Mouse (Mus musculus): ENCODE data around the gene Tcl1b1.
"Not testable (repeated sequence)": the region's sequence is repeated elsewhere in the genome, so short reads cannot be mapped to it uniquely, and the experiment has no call there.

Gene Tcl1b1

DNA sequence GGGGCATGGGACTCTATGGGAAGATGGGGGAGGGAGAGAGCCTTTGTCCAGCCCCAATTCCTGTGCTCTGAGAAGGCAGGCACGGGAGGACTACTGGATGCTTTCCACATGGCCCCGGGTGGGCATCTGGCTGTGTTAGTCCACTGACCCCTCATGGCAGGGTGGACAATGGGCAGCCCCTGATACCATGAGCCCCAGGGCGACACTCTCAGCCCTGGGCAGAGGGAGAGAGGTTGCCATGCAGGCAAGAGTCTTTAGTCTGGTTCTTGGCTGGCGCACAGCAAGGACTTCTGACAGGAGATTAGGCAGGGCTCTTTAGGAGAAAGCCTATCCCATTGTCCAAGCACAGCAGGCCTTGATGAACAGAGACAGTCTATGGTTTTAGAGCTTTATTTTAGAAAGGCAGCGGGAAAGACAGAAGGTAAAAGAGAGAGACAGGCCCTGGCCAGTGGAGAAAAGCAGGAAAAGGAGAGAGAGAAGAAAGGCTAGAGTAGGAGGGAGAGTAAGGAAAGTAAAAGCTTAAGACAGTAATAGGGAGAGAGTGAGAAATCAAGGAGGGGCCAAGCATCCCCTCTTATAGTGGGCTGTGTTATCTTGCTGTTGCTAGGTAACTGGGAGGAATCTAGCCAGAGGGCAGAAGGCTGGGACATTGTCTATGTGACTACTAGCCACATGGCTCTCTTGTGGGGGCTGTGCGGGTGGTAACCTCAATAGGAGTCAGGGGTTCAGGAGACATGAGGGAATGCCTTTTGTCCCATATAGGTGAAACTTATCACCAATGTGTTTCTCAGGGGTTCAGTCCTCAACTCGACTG is 40.4 kb downstream of the Tcl1b1 start:
- DNase-seq: not testable (repeated sequence)

DNA sequence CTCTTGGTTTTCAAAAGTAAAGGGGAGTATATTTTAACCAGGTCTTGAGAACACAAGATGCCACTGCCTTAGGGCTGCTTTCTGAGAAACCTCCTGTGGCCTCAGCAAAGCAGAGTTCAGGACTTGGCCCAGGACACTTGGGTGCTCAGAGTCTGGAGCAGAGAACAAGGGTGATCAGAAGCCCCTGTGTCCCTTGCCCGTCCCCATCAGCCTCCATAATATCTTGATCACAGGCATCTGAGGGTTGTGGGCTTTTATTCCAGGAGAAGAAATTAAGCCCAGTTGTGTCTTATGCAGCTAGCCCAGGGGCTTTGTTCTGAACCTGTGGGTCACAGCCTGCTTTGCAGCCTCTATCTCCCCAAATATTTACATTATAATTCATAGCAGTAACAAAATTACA is 42.2 kb downstream of the Tcl1b1 start, which contains the start of gene Tcl1b4:
Tcl1b4 (plus strand) TSS at position 301 of the 400 bp plus-strand sequence.
- DNase-seq: not testable (repeated sequence)

DNA sequence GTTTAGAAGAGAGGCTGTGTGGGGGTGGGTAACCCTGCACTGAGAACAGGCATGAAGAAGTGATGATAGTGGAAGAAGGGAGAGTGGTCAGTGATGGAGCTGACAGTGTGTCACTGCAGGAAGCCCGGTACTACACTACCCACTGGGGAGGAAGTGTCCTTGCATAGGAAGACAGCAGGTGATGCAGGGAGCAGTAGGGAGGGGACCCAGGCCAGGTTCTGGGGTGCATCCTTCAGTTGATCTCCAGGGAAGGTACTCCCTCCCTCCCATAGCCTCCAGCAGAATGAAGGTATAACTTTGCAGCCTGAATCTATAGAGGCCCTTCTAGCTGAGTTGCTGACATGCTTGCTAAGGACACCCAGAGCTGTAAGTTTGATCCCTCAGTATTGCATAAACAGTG is 47.6 kb downstream of the Tcl1b1 start:
- DNase-seq: no peak

DNA sequence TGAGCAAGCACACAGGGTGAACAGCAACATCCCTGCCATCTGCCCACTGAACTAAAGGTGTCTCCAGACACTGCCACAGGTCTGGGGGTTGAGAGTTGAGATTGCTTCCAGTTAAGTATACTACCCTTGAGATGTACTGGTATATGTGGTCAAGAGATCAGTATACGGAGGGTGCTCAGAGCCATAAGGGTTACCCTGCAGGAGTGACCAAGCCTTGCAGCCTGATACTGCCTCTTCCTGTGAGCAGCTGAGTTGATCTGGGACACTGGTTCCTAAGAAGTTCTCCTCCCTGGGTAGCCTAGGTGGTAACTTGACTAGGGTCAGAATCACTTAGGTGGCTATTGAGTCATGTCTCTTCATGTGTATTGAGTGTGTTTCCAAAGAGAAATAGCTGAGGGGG is 49.0 kb downstream of the Tcl1b1 start:
- no peak for DNase-seq

DNA sequence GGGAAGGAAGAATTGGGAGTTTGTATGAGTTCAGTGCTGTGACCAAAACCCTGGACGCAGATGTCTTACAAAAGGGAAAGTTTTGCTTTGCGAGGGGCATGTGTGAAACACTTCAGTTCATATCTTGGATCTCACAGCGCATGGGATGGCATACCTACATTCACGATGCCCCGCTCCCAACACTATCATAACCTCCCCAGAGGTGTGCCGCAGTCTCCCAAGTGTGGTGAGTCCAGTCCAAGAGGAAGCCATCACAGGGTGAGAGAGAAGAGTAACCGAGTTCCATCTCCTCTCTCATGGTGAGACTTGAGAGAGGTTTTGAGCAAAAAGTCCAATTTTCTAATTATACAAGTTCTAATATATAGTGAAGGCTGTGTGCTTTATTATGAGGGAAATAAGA is 49.7 kb downstream of the Tcl1b1 start:
- no peak for DNase-seq

Measured in thymus, postnatal 36 days (tissue).